Mouse (Mus musculus) ES-E14 (cell line): ENCODE results near the gene Dab2. TPM values are rescaled to one million over a fixed set of nuclear protein-coding genes. Genes with fewer than 3 reads are reported as not detected.
A peak's percentile ranks its signal among the peaks of the same experiment; 100 is the strongest.

ENCODE experiments used
- DNase-seq: peaks from one replicate; pipeline ENCODE4 v3.0.0-alpha.2; 2013; ENCODE audit warnings: low read depth, low spot score
- H3K27ac ChIP-seq: 2 replicates; pipeline ENCODE4 v1.5.1; 2012; ENCODE audit warnings: low read depth, mild to moderate bottlenecking, low read length, moderate library complexity, mixed read lengths; ENCODE audit not compliant: poor library complexity, insufficient read depth, severe bottlenecking
- H3K36me3 ChIP-seq: 2 replicates; pipeline ENCODE4 v1.6.1; 2012; ENCODE audit warnings: mild to moderate bottlenecking, low read length, moderate library complexity, mixed read lengths; ENCODE audit not compliant: control insufficient read depth, poor library complexity, insufficient read depth, severe bottlenecking
- H3K4me1 ChIP-seq, 2 experiments: fragments of 150-350 bp in 1 of 2; sonication (generic) in 1 of 2; 2 replicates each; pipeline ENCODE4 v1.6.1; 2012; ENCODE audit warnings: low read length in 2 of 2, mild to moderate bottlenecking in 1 of 2, mixed read lengths in 1 of 2; ENCODE audit not compliant: control insufficient read depth in 2 of 2, insufficient read depth in 2 of 2, poor library complexity in 1 of 2
- H3K4me3 ChIP-seq, 2 experiments: fragments of 150-350 bp in 1 of 2; sonication (generic) in 1 of 2; 2 replicates each; pipeline ENCODE4 v1.5.1; 2012; ENCODE audit warnings: low read length in 2 of 2, low read depth in 1 of 2, mild to moderate bottlenecking in 1 of 2, mixed read lengths in 1 of 2; ENCODE audit not compliant: insufficient read depth in 1 of 2, poor library complexity in 1 of 2, severe bottlenecking in 1 of 2
- H3K9ac ChIP-seq: 2 replicates; pipeline ENCODE4 v1.6.1; 2012; ENCODE audit warnings: low read depth, mild to moderate bottlenecking, low read length, mixed read lengths; ENCODE audit not compliant: poor library complexity, insufficient read depth, severe bottlenecking
- H3K9me3 ChIP-seq: fragments of 150-350 bp; sonication (generic); 2 replicates; pipeline ENCODE4 v1.6.1; 2012; ENCODE audit warnings: low read depth, mild to moderate bottlenecking, low read length; ENCODE audit not compliant: control insufficient read depth, insufficient read depth
- CHD2 ChIP-seq: IDR thresholded peaks from 2 replicates; pipeline ENCODE4 v1.6.1; 2014; ENCODE audit warnings: mild to moderate bottlenecking, low read depth, low read length, inconsistent platforms
- HCFC1 ChIP-seq: IDR thresholded peaks from 2 replicates; pipeline ENCODE4 v1.6.1; 2012; ENCODE audit warnings: low read length, inconsistent platforms, borderline replicate concordance; ENCODE audit not compliant: insufficient read depth
- MAFK ChIP-seq: IDR thresholded peaks from 2 replicates; pipeline ENCODE4 v1.6.1; 2014; ENCODE audit warnings: mild to moderate bottlenecking, low read depth, low read length, inconsistent platforms; ENCODE audit not compliant: insufficient read depth
- ZC3H11A ChIP-seq: IDR thresholded peaks from 2 replicates; pipeline ENCODE4 v1.6.1; 2012; ENCODE audit warnings: low read depth, mild to moderate bottlenecking, inconsistent platforms, low read length, borderline replicate concordance
- ZNF384 ChIP-seq: IDR thresholded peaks from 2 replicates; pipeline ENCODE4 v1.6.1; 2012; ENCODE audit warnings: low read depth, low read length, inconsistent platforms
- in situ Hi-C, 2 experiments: fragments of 600-800 bp; cut with MboI; formaldehyde crosslinking; loops; one replicate each; pipeline ENCODE4 v1.15.1; 2025; ENCODE audit warnings: low sequenced_read_pairs in 2 of 2, inconsistent platforms in 1 of 2; ENCODE audit not compliant: unreplicated experiment in 2 of 2
- total RNA-seq: library from RNA; depleted of rRNA; stranded (reverse); fragments of 300-350 nt; gene quantifications from 2 replicates; pipeline ENCODE4 v1.2.3, GENCODE M21; 2012

The Dab2 gene
- total RNA-seq, 1 experiment, result 11.5 TPM

DNA sequence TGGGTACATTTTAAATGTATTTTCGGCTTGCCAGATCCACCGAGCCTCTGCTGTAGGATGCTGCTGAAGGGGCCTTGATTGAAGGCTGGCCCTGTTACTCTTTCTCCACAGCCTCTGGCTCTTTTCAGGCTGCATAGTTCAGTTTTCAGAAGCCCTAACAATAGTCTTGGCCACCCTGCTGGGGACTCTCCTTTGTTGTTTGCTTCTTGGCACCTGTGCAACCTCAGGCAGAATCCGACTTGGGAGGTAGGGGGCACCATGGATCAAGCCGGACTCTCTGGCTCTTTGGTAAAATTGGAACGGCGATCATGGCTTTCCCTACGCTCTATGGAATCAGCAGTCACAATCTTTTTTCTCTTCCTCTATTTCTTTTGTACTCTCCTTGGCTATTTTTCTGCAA is 132.2 kb downstream of the Dab2 start:
- Histone ChIP-seq H3K4me3 (no peak overlapping the region), H3K9me3 (no peaks in the 10 kb centered on the region), H3K27ac (no peak overlapping the region), H3K36me3 (no peaks in the 10 kb centered on the region), H3K9ac (no peak overlapping the region), H3K4me1 (no peaks in the 10 kb centered on the region)
- no peak for TF ChIP-seq CHD2
- peak; percentile 15 for DNase-seq
- in situ Hi-C loops, result no loop called here

- in situ Hi-C loops, result no loop called here
- no peak overlapping the region for H3K27ac ChIP-seq
- H3K4me3 ChIP-seq, result no peak overlapping the region
- H3K9me3 ChIP-seq, result no peaks in the 10 kb centered on the region
- no peaks in the 10 kb centered on the region for H3K36me3 ChIP-seq
- no peak for DNase-seq
- TF ChIP-seq ZNF384 (no peak), HCFC1 (no peak), ZC3H11A (no peak), CHD2 (no peak), MAFK (no peak)
- H3K9ac ChIP-seq, result no peak overlapping the region
- no peaks in the 10 kb centered on the region for H3K4me1 ChIP-seq
These were observed 132.8 kb downstream of the Dab2 start for GRCm38 (mm10) chr15:6432411-6432810.

DNA sequence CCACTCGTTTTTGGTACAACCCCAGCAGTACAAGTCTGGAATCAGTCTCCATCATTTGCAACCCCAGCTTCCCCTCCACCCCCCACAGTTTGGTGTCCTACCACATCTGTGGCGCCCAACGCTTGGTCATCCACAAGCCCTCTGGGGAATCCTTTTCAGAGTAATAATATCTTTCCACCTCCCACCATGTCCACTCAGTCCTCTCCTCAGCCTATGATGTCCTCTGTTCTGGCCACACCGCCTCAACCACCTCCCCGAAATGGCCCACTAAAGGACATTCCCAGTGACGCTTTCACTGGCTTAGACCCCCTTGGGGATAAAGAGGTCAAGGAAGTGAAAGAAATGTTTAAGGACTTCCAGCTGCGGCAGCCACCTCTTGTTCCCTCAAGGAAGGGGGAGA is 135.7 kb downstream of the Dab2 start:
- in situ Hi-C loops, result no loop called here
- no peaks in the 10 kb centered on the region for H3K36me3 ChIP-seq
- H3K4me3 ChIP-seq, result no peak overlapping the region
- no peak for TF ChIP-seq ZC3H11A
- no peak for TF ChIP-seq CHD2
- no peak for TF ChIP-seq HCFC1
- TF ChIP-seq MAFK, result no peak
- TF ChIP-seq ZNF384, result no peak
- no peak for DNase-seq
- H3K4me1 ChIP-seq, result no peaks in the 10 kb centered on the region
- no peak overlapping the region for H3K9ac ChIP-seq
- no peak overlapping the region for H3K27ac ChIP-seq
- H3K9me3 ChIP-seq, result no peaks in the 10 kb centered on the region

DNA sequence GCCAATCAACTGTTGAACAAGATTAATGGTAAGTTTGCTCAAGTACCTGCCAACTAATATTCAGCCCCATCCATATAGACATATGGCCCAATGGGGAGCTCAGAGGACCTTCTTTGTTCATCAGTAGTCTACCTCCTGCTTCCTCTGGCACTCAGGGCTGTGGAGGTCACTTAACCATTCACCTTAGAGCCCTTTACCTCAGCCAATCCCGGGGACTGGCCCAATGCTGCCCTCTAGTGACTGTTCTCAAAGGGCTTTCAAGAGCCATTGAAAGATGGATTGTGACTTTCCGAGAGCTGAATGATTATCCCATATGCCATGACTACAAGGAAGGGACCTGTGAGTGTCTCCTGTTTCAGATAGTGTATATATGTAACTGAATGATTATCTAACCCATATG is 136.2 kb downstream of the Dab2 start:
- no peaks in the 10 kb centered on the region for H3K36me3 ChIP-seq
- no peaks in the 10 kb centered on the region for H3K4me1 ChIP-seq
- no peak overlapping the region for H3K9ac ChIP-seq
- no peak overlapping the region for H3K4me3 ChIP-seq
- TF ChIP-seq ZC3H11A (peak; percentile 24; the same call in 1 of the 2 replicates), HCFC1 (no peak), CHD2 (no peak), ZNF384 (no peak)
- peak; percentile 35 for DNase-seq
- in situ Hi-C loops, result no loop called here
- H3K9me3 ChIP-seq, result no peaks in the 10 kb centered on the region
- H3K27ac ChIP-seq, result no peak overlapping the region

GRCm38 (mm10) chr15:6438685-6439084 is 139.1 kb downstream of the Dab2 start:
- Histone ChIP-seq H3K4me3 (no peak overlapping the region), H3K4me1 (no peaks in the 10 kb centered on the region), H3K9me3 (no peaks in the 10 kb centered on the region), H3K36me3 (no peaks in the 10 kb centered on the region), H3K9ac (no peak overlapping the region), H3K27ac (no peak overlapping the region)
- no peak for TF ChIP-seq CHD2
- no peak for TF ChIP-seq HCFC1
- no peak for TF ChIP-seq MAFK
- no peak for TF ChIP-seq ZC3H11A
- no peak for TF ChIP-seq ZNF384
- in situ Hi-C loops, result no loop called here
- no peak for DNase-seq
